ENCODE assay signal across 8 mouse cellular contexts in genomic region chr7:47007818-47008167, GRCm38 (mm10). TPM values are rescaled to one million over a fixed set of nuclear protein-coding genes. Genes with fewer than 3 reads are reported as not detected.
DNase-seq lines count a peak whose midpoint lies in the region; ATAC-seq and TF ChIP-seq lines count a peak whose summit lies in the region.

No protein-coding gene starts in this region.

- H3K4me3 ChIP-seq in kidney, adult 2 months (ENCODE audit: insufficient read depth, low read depth, low read length), result peak overlapping the region; percentile 73
- peak overlapping the region; percentile 84 for H3K4me3 ChIP-seq in macrophage (ENCODE audit: inconsistent target)

- peaks cover 61% of the 10 kb centered on the region for H3K79me2 ChIP-seq in macrophage (ENCODE audit: inconsistent target)

- peak; percentile 53 for TF ChIP-seq CTCF in kidney, adult 2 months (conservative IDR thresholded peaks at IDR 0.05; ENCODE audit: insufficient read depth, insufficient read length, low read depth, low read length)

- peak overlapping the region; percentile 66 for H3K27ac ChIP-seq in kidney, adult 2 months (ENCODE audit: insufficient read depth, low read depth, low read length)
- H3K27ac ChIP-seq in macrophage, result peak overlapping the region; percentile 89

- ATAC-seq in activated CD4-positive, CD25-positive, alpha-beta regulatory T cell, adult 4 months, result peak; percentile 36

- DNase-seq in kidney, adult 2 months, result no peak
- no peak for DNase-seq in kidney, postnatal 10 days
- DNase-seq in forelimb bud, embryonic 11.5 days (ENCODE audit: low read depth, low spot score), result peak; percentile 75
- DNase-seq in natural killer cell, adult 2 months (ENCODE audit: low spot score in 2 of 2), result no peak
- no peak for DNase-seq in left cerebral cortex, postnatal 10 days (ENCODE audit: extremely low spot score in 1 of 2, low spot score in 2 of 2)
- no peak for DNase-seq in cerebellum, adult 11 months

- intact Hi-C loops in left cerebral cortex, postnatal 10 days (cut with DNase I), result no loop called here

- no peaks in the 10 kb centered on the region for H3K36me3 ChIP-seq in kidney, adult 2 months (ENCODE audit: control insufficient read depth, insufficient read depth, low read length)
- H3K36me3 ChIP-seq in macrophage (ENCODE audit: inconsistent target), result no peaks in the 10 kb centered on the region

- peaks cover 9% of the 10 kb centered on the region for H3K4me1 ChIP-seq in kidney, adult 2 months (ENCODE audit: control insufficient read depth, insufficient read depth, low read length)

- WGBS in kidney, adult 2 months, result under 1% methylated on average over 25 of the region's 25 CpGs
- under 1% methylated on average over 25 of the region's 25 CpGs for WGBS in macrophage (ENCODE audit: missing documents)

- TF ChIP-seq POLR2A in kidney, adult 2 months (IDR thresholded peaks at IDR 0.05; ENCODE audit: low read depth, low read length), result no peak

- H3K27me3 ChIP-seq in kidney, adult 2 months (replicated peaks; ENCODE audit: control insufficient read depth, insufficient read depth, low read length), result no peaks in the 10 kb centered on the region

RNA-seq across cellular contexts. Expression of gene Spty2d1, which starts 0.4 kb away (rescaled TPM):
- 6.3 and 7.2 TPM in 2 replicates for polyA plus RNA-seq in kidney, adult 2 months (2012; rRNA removed)
- 10 to 100 TPM; 23.5 to 32.3 TPM for polyA plus RNA-seq in activated CD4-positive, CD25-positive, alpha-beta regulatory T cell, adult 4 months (2017; shearing (Covaris generic))
- total RNA-seq in macrophage (2018; cell fraction: chromatin; rRNA removed), result 100 to 1,000 TPM in 1 of 26 experiments, 10 to 100 TPM in 25; 22.0 to 116 (median 41.8) TPM
- total RNA-seq in macrophage (2018; cell fraction: cytosol; rRNA removed), result 10 to 100 TPM; 22.3 to 51.1 (median 30.6) TPM
- total RNA-seq in macrophage (2018; cell fraction: nucleus; rRNA removed), result 10 to 100 TPM; 29.4 to 62.6 (median 40.1) TPM
- polyA plus RNA-seq in macrophage (2018), result 14.1 to 25.5 TPM (median 17.6 TPM) in 3 replicates
- 1 to 10 TPM; 8.9 to 9.5 TPM for total RNA-seq in left cerebral cortex, postnatal 10 days (2021)

RNA-seq across cellular contexts. Expression of gene Gm9999, which starts 24.4 kb away (rescaled TPM):
- polyA plus RNA-seq in kidney, adult 2 months (2012; rRNA removed), result 0.46 TPM in 1 of 2 replicates, not detected in the other
- not detected for polyA plus RNA-seq in activated CD4-positive, CD25-positive, alpha-beta regulatory T cell, adult 4 months (2017; shearing (Covaris generic))
- total RNA-seq in macrophage (2018; cell fraction: chromatin; rRNA removed), result not detected
- not detected for total RNA-seq in macrophage (2018; cell fraction: cytosol; rRNA removed)
- total RNA-seq in macrophage (2018; cell fraction: nucleus; rRNA removed), result not detected
- not detected in 3 replicates for polyA plus RNA-seq in macrophage (2018)
- total RNA-seq in left cerebral cortex, postnatal 10 days (2021), result not detected

RNA-seq across cellular contexts. Expression of gene Tmem86a, which starts 42.6 kb away (rescaled TPM):
- polyA plus RNA-seq in kidney, adult 2 months (2012; rRNA removed), result 97.0 and 104 TPM in 2 replicates
- polyA plus RNA-seq in activated CD4-positive, CD25-positive, alpha-beta regulatory T cell, adult 4 months (2017; shearing (Covaris generic)), result 1 to 10 TPM; 1.0 to 2.9 TPM
- 10 to 100 TPM in 15 of 26 experiments, 1 to 10 TPM in 11; 1.0 to 51.2 (median 11.9) TPM for total RNA-seq in macrophage (2018; cell fraction: chromatin; rRNA removed)
- 100 to 1,000 TPM in 22 of 26 experiments, 10 to 100 TPM in 4; 59.2 to 274 (median 187) TPM for total RNA-seq in macrophage (2018; cell fraction: cytosol; rRNA removed)
- 100 to 1,000 TPM in 11 of 26 experiments, 10 to 100 TPM in 14, 1 to 10 TPM in 1; 7.5 to 190 (median 90.8) TPM for total RNA-seq in macrophage (2018; cell fraction: nucleus; rRNA removed)
- 125 to 195 TPM (median 135 TPM) in 3 replicates for polyA plus RNA-seq in macrophage (2018)
- 10 to 100 TPM; 14.4 to 16.8 TPM for total RNA-seq in left cerebral cortex, postnatal 10 days (2021)

RNA-seq across cellular contexts. Expression of gene Uevld, which starts 49.5 kb away (rescaled TPM):
- 3.8 and 4.0 TPM in 2 replicates for polyA plus RNA-seq in kidney, adult 2 months (2012; rRNA removed)
- polyA plus RNA-seq in activated CD4-positive, CD25-positive, alpha-beta regulatory T cell, adult 4 months (2017; shearing (Covaris generic)), result 1 to 10 TPM; 6.4 to 8.0 TPM
- total RNA-seq in macrophage (2018; cell fraction: chromatin; rRNA removed), result 10 to 100 TPM in 16 of 26 experiments, 1 to 10 TPM in 10; 2.2 to 21.6 (median 12.7) TPM
- 10 to 100 TPM in 1 of 26 experiments, 1 to 10 TPM in 25; 4.0 to 10.1 (median 6.1) TPM for total RNA-seq in macrophage (2018; cell fraction: cytosol; rRNA removed)
- total RNA-seq in macrophage (2018; cell fraction: nucleus; rRNA removed), result 10 to 100 TPM in 10 of 26 experiments, 1 to 10 TPM in 16; 2.9 to 26.9 (median 7.7) TPM
- polyA plus RNA-seq in macrophage (2018), result 6.1 to 6.9 TPM (median 6.4 TPM) in 3 replicates
- total RNA-seq in left cerebral cortex, postnatal 10 days (2021), result 10 to 100 TPM; 10.8 to 11.7 TPM

Comparison
In these comparisons a context has a peak if more than half of its experiments do, and no peak if none do; other contexts are left out.
1. RNA of gene Tmem86a, which starts 42.6 kb away (polyA plus RNA-seq): 125 to 195 TPM in macrophage and 97.0 to 104 TPM in kidney, adult 2 months; 1.0 to 2.9 TPM in activated CD4-positive, CD25-positive, alpha-beta regulatory T cell, adult 4 months; every median in the first group is over 10 times any median in the second.